Mouse (Mus musculus) hindbrain, embryonic 11.5 days (tissue): ENCODE measurements at regions not wholly inside any gene's neighbourhood (a gene's known extent, or its start where the extent isn't known, plus 50 kb on each side); places are given as distances from the start of the nearest gene placed in this dataset.
A peak's percentile ranks its signal among the peaks of the same experiment; 100 is the strongest.

Experiments used
- ATAC-seq: fragments of 200-750 bp; cut with Nextera tagmentation; 2 replicates; pipeline ENCODE4 v1.8.0; 2017; ENCODE audit warnings: mild to moderate bottlenecking, moderate TSS enrichment, moderate library complexity; ENCODE audit not compliant: low FRiP score
- DNase-seq: peaks from one replicate; pipeline ENCODE4 v3.0.0-alpha.2; 2015; ENCODE audit warnings: low spot score
- H3K27ac ChIP-seq: fragments of 300-500 bp; sonication (generic); 2 replicates; pipeline ENCODE4 v1.5.1; 2014; ENCODE audit warnings: mild to moderate bottlenecking, low read depth, low read length
- H3K27me3 ChIP-seq: fragments of 300-500 bp; sonication (generic); 2 replicates; pipeline ENCODE4 v1.6.1; 2014; ENCODE audit warnings: mild to moderate bottlenecking, low read length, moderate library complexity, mixed read lengths; ENCODE audit not compliant: control insufficient read depth, insufficient read depth
- H3K36me3 ChIP-seq: fragments of 300-500 bp; sonication (generic); 2 replicates; pipeline ENCODE4 v1.6.1; 2014; ENCODE audit warnings: mild to moderate bottlenecking, low read length, moderate library complexity, mixed read lengths; ENCODE audit not compliant: control insufficient read depth, insufficient read depth
- H3K4me1 ChIP-seq: fragments of 300-500 bp; sonication (generic); replicated peaks from 2 replicates; pipeline ENCODE4 v1.6.1; 2014; ENCODE audit warnings: low read length, mixed read lengths; ENCODE audit not compliant: control insufficient read depth, insufficient read depth
- H3K4me2 ChIP-seq: fragments of 300-500 bp; sonication (generic); replicated peaks from 2 replicates; pipeline ENCODE4 v1.6.1; 2014; ENCODE audit warnings: mild to moderate bottlenecking, low read depth, low read length
- H3K4me3 ChIP-seq: fragments of 300-500 bp; sonication (generic); 2 replicates; pipeline ENCODE4 v1.5.1; 2014; ENCODE audit warnings: low read depth, low read length
- H3K9ac ChIP-seq: fragments of 300-500 bp; sonication (generic); 2 replicates; pipeline ENCODE4 v1.6.1; 2014; ENCODE audit warnings: low read depth, low read length
- H3K9me3 ChIP-seq: fragments of 300-500 bp; sonication (generic); 2 replicates; pipeline ENCODE4 v1.6.1; 2016; ENCODE audit warnings: low read length; ENCODE audit not compliant: control insufficient read depth
- WGBS: fragments of 180-500 bp; shearing (Covaris S2); extraction: QIAGEN DNeasy Blood & Tissue Kit; methylation state at CpG from one replicate; pipeline ENCODE4 v1.1.7; 2014; 5-methylcytosine and 5-hydroxymethylcytosine counted together

- H3K4me1 ChIP-seq, result no peaks in the 10 kb centered on the region
- DNase-seq (no peak), ATAC-seq (no peak)
- no peaks in the 10 kb centered on the region for H3K9me3 ChIP-seq
- H3K9ac ChIP-seq, result no peak overlapping the region
- no peak overlapping the region for H3K4me3 ChIP-seq
- no peaks in the 10 kb centered on the region for H3K27me3 ChIP-seq
- no peak overlapping the region for H3K4me2 ChIP-seq
- 88% methylated on average over 1 of the region's 1 CpGs for WGBS
- H3K27ac ChIP-seq, result no peak overlapping the region
- no peaks in the 10 kb centered on the region for H3K36me3 ChIP-seq
Observed at GRCm38 (mm10) chr3:39987710-39988109, 543.4 kb upstream of the Intu start.

DNA sequence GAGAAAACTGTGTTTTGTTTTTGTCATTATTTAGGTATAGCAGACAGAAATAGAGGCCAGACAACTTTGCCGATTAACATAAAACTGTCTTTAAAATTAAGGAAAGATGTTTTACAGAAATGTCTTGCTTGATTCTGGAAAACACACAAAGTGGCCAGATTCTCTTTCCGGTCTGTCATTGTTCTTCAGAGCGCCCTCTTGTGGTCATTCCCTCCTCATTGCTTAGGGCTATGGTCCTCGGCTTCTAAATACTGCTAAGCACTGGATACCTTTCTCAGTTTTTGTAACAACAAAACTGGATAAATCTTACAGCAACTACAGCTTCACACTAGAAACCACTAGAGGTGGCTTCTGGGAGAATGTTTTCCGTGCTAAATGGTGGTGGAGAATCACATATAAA lies 532.5 kb upstream of the Intu start:
- Histone ChIP-seq H3K4me1 (no peaks in the 10 kb centered on the region), H3K36me3 (no peaks in the 10 kb centered on the region), H3K9me3 (no peaks in the 10 kb centered on the region), H3K4me2 (no peak overlapping the region), H3K27ac (no peak overlapping the region), H3K27me3 (no peaks in the 10 kb centered on the region), H3K9ac (no peak overlapping the region), H3K4me3 (no peak overlapping the region)
- peak; percentile 78 for DNase-seq
- ATAC-seq, result no peak
- 42% methylated on average over 5 of the region's 5 CpGs for WGBS

DNA sequence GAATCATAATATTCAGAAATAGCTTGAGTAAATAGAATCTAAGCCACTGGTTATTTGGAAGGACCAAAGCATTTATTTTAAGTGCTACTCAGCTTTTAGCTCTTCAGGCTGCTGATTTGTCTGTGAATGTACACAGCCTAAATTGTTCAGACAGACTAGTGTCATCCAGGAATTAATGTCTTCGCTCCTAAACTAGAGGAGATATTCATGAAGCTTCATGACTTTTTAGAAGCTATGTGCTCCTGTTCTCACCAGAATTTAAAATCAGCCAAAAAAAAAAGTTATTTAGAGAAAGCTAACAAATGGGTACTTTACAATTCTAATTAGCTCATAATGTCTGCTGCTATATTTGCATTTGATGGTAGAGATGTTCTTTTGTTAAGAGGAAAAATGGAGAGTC lies 531.2 kb upstream of the Intu start:
- no peak for DNase-seq
- Histone ChIP-seq H3K36me3 (no peaks in the 10 kb centered on the region), H3K9ac (no peak overlapping the region), H3K4me2 (no peak overlapping the region), H3K9me3 (no peaks in the 10 kb centered on the region), H3K4me1 (no peaks in the 10 kb centered on the region), H3K27ac (no peak overlapping the region), H3K27me3 (no peaks in the 10 kb centered on the region), H3K4me3 (no peak overlapping the region)
- no peak for ATAC-seq
- 86% methylated on average over 1 of the region's 1 CpGs for WGBS

DNA sequence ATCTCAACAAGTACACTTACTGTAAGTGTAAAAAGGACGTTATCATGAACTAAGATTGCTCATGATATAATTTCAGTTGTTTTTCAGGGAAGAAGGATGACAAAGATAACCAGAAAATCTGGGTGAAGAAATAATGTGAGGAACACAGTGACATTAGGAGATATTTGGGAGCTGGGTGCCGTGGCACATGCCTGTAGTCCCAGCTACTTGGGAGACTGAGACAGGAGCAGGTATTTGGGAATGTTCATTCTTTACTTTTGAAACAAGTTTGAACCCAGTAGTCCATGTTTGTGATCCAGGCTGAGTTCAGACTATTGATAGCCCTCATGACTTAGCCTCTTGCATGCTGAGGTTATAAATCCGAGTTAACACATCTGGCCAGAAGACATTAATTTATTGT lies 528.2 kb upstream of the Intu start:
- Histone ChIP-seq H3K9ac (no peak overlapping the region), H3K4me2 (no peak overlapping the region), H3K4me1 (no peaks in the 10 kb centered on the region), H3K27ac (no peak overlapping the region), H3K27me3 (no peaks in the 10 kb centered on the region), H3K36me3 (no peaks in the 10 kb centered on the region), H3K9me3 (no peaks in the 10 kb centered on the region), H3K4me3 (no peak overlapping the region)
- WGBS, result 91% methylated on average over 3 of the region's 3 CpGs
- ATAC-seq, result no peak
- DNase-seq, result no peak

DNA sequence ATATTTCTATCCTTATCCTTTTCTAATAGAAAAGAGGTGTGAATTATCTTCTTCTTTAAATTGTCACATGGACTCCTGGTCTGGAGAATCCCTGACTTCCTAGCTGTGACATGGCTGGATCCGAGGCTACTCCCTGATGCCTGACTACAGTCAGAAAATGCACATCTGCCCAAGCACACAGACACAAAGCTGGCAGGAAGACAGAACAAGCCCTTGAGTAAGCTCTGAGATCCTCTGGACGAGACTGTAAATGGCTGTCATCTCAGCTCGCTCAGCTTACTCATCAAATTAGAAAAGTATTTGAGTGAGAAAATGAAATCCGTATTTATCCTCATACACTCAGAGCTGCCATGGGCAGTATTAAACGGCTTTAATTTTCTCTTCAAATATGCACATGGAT lies 521.0 kb upstream of the Intu start:
- Histone ChIP-seq H3K27ac (no peak overlapping the region), H3K4me1 (no peaks in the 10 kb centered on the region), H3K9me3 (no peaks in the 10 kb centered on the region), H3K27me3 (no peaks in the 10 kb centered on the region), H3K4me2 (no peak overlapping the region), H3K36me3 (no peaks in the 10 kb centered on the region), H3K4me3 (no peak overlapping the region), H3K9ac (no peak overlapping the region)
- ATAC-seq (no peak), DNase-seq (no peak)
- WGBS, result 90% methylated on average over 5 of the region's 5 CpGs

GRCm38 (mm10) chr3:40021682-40022081 lies 509.4 kb upstream of the Intu start:
- ATAC-seq, result no peak
- WGBS, result 35% methylated on average over 2 of the region's 2 CpGs
- H3K9me3 ChIP-seq, result no peaks in the 10 kb centered on the region

GRCm38 (mm10) chr3:40027713-40028112 lies 503.4 kb upstream of the Intu start:
- Histone ChIP-seq H3K36me3 (no peaks in the 10 kb centered on the region), H3K9me3 (no peaks in the 10 kb centered on the region), H3K27me3 (no peaks in the 10 kb centered on the region), H3K4me2 (no peak overlapping the region), H3K4me3 (no peak overlapping the region), H3K4me1 (no peaks in the 10 kb centered on the region), H3K9ac (no peak overlapping the region), H3K27ac (no peak overlapping the region)
- no peak for DNase-seq
- ATAC-seq, result no peak

More at GRCm38 (mm10) chr3:40021682-40022081, 509.4 kb upstream of the Intu start:
- H3K4me1 ChIP-seq, result no peaks in the 10 kb centered on the region
- H3K27ac ChIP-seq, result no peak overlapping the region
- H3K4me2 ChIP-seq, result no peak overlapping the region
- no peaks in the 10 kb centered on the region for H3K36me3 ChIP-seq
- no peak for DNase-seq
- no peaks in the 10 kb centered on the region for H3K27me3 ChIP-seq
- no peak overlapping the region for H3K4me3 ChIP-seq
- H3K9ac ChIP-seq, result no peak overlapping the region

- Histone ChIP-seq H3K27me3 (no peaks in the 10 kb centered on the region), H3K27ac (no peak overlapping the region), H3K9me3 (no peaks in the 10 kb centered on the region), H3K4me2 (no peak overlapping the region), H3K36me3 (no peaks in the 10 kb centered on the region), H3K4me1 (no peaks in the 10 kb centered on the region), H3K9ac (no peak overlapping the region), H3K4me3 (no peak overlapping the region)
- DNase-seq (no peak), ATAC-seq (no peak)
- 81% methylated on average over 2 of the region's 2 CpGs for WGBS
Observed at GRCm38 (mm10) chr3:40036177-40036576, 494.9 kb upstream of the Intu start.

DNA sequence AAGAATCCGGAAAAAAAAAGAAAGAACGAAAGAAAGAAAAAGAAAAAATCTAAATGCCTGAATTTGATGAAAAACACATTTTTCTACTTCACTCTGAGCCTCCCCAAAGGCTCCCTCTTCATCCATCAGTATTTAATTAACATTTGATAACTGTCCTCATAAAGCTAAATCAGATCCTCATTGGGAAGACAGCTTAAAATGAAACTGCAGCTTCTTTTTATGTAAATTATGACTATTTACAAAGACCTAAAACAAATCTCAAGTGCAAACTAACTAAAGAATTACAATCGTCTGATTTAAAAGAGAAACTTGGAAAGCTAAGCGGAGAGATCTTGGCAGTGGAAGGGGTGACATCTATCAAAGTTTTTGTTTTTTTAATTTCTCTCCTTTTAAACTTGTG lies 481.4 kb upstream of the Intu start:
- no peak for DNase-seq
- Histone ChIP-seq H3K27ac (no peak overlapping the region), H3K9ac (no peak overlapping the region), H3K27me3 (no peaks in the 10 kb centered on the region), H3K9me3 (no peaks in the 10 kb centered on the region), H3K36me3 (no peaks in the 10 kb centered on the region), H3K4me1 (no peaks in the 10 kb centered on the region), H3K4me3 (no peak overlapping the region), H3K4me2 (no peak overlapping the region)
- no peak for ATAC-seq
- WGBS, result 90% methylated on average over 4 of the region's 4 CpGs
